Mouse (Mus musculus) liver, postnatal 0 days (tissue): ENCODE data around the gene Celf2. TPM values are rescaled to one million over a fixed set of nuclear protein-coding genes. Genes with fewer than 3 reads are reported as not detected.
A peak's percentile ranks its signal among the peaks of the same experiment; 100 is the strongest.

Experiments used
- ATAC-seq: fragments of 200-750 bp; cut with Nextera tagmentation; 2 replicates; pipeline ENCODE4 v1.8.0; 2017; ENCODE audit warnings: mild to moderate bottlenecking, moderate library complexity
- DNase-seq: peaks from one replicate; pipeline ENCODE4 v3.0.0-alpha.2; 2016
- H3K27ac ChIP-seq: fragments of 300-500 bp; sonication (generic); 2 replicates; pipeline ENCODE4 v1.5.1; 2014; ENCODE audit warnings: antibody characterized with exemption, moderate library complexity, mild to moderate bottlenecking, low read depth
- H3K27me3 ChIP-seq: fragments of 300-500 bp; sonication (generic); 2 replicates; pipeline ENCODE4 v1.6.1; 2014; ENCODE audit warnings: low read length, control low read depth, mixed read lengths; ENCODE audit not compliant: insufficient read depth
- H3K36me3 ChIP-seq: fragments of 300-500 bp; sonication (generic); replicated peaks from 2 replicates; pipeline ENCODE4 v1.6.1; 2014; ENCODE audit warnings: mild to moderate bottlenecking, control low read depth, low read length, moderate library complexity, mixed read lengths; ENCODE audit not compliant: insufficient read depth
- H3K4me1 ChIP-seq: fragments of 300-500 bp; sonication (generic); 2 replicates; pipeline ENCODE4 v1.6.1; 2014; ENCODE audit warnings: antibody characterized with exemption, mild to moderate bottlenecking, control low read depth; ENCODE audit not compliant: insufficient read depth
- H3K4me2 ChIP-seq: fragments of 300-500 bp; sonication (generic); 2 replicates; pipeline ENCODE4 v1.6.1; 2014; ENCODE audit warnings: low read depth, mild to moderate bottlenecking, low read length, moderate library complexity, mixed read lengths
- H3K4me3 ChIP-seq: fragments of 300-500 bp; sonication (generic); 2 replicates; pipeline ENCODE4 v1.5.1; 2014; ENCODE audit warnings: low read depth, low read length
- H3K9ac ChIP-seq: fragments of 300-500 bp; sonication (generic); replicated peaks from 2 replicates; pipeline ENCODE4 v1.6.1; 2014; ENCODE audit warnings: mild to moderate bottlenecking, moderate library complexity
- H3K9me3 ChIP-seq: fragments of 300-500 bp; sonication (generic); 2 replicates; pipeline ENCODE4 v1.6.1; 2016; ENCODE audit warnings: mild to moderate bottlenecking, control low read depth, low read length, mixed read lengths
- CTCF ChIP-seq: sonication (generic); IDR thresholded peaks from 2 replicates; pipeline ENCODE4 v1.5.1; 2016; ENCODE audit warnings: antibody characterized with exemption, low read depth
- EP300 ChIP-seq: IDR thresholded peaks from 2 replicates; pipeline ENCODE4 v1.6.1; 2016; ENCODE audit warnings: antibody characterized with exemption, low read depth, mild to moderate bottlenecking
- WGBS: fragments of 180-500 bp; shearing (Covaris S2); extraction: QIAGEN DNeasy Blood & Tissue Kit; methylation state at CpG from one replicate; pipeline ENCODE4 v1.1.7; 2014; ENCODE audit not compliant: insufficient replicate concordance; 5-methylcytosine and 5-hydroxymethylcytosine counted together
- polyA plus RNA-seq: library from polyadenylated mRNA; unstranded; fragments of >200 nt; fragmentation: Nextera tagmentation; extraction: Ambion mirVana; gene quantifications from 2 replicates; pipeline ENCODE4 v1.2.1, GENCODE M21; 2015

Gene Celf2
- polyA plus RNA-seq, 1 experiment from 2014 or later, result 13.5 TPM

GRCm38 (mm10) chr2:6794858-6795257, 714.5 kb downstream of the Celf2 start:
- no peak overlapping the region for H3K9ac ChIP-seq
- 69% methylated on average over 7 of the region's 7 CpGs for WGBS
- no peaks in the 10 kb centered on the region for H3K9me3 ChIP-seq
- H3K36me3 ChIP-seq, result no peaks in the 10 kb centered on the region
- H3K27me3 ChIP-seq, result no peaks in the 10 kb centered on the region
- no peak overlapping the region for H3K4me3 ChIP-seq
- no peak overlapping the region for H3K4me2 ChIP-seq
- H3K4me1 ChIP-seq, result no peaks in the 10 kb centered on the region
- ATAC-seq, result no peak
- no peak for TF ChIP-seq EP300
- TF ChIP-seq CTCF, result no peak
- H3K27ac ChIP-seq, result no peak overlapping the region
- no peak for DNase-seq

GRCm38 (mm10) chr2:6790876-6791275, 718.5 kb downstream of the Celf2 start:
- no peak for DNase-seq
- no peak for ATAC-seq
- Histone ChIP-seq H3K9me3 (no peaks in the 10 kb centered on the region), H3K4me2 (no peak overlapping the region), H3K9ac (no peak overlapping the region), H3K4me3 (no peak overlapping the region), H3K27ac (no peak overlapping the region), H3K27me3 (no peaks in the 10 kb centered on the region), H3K36me3 (no peaks in the 10 kb centered on the region), H3K4me1 (no peaks in the 10 kb centered on the region)
- 73% methylated on average over 2 of the region's 2 CpGs for WGBS
- TF ChIP-seq CTCF (no peak), EP300 (no peak)

GRCm38 (mm10) chr2:6786494-6787144, 722.7 kb downstream of the Celf2 start:
- ATAC-seq (no peak), DNase-seq (no peak)
- TF ChIP-seq EP300 (no peak), CTCF (peak; percentile 47)
- H3K9me3 ChIP-seq, result no peaks in the 10 kb centered on the region
- 43% methylated on average over 3 of the region's 3 CpGs for WGBS
- H3K27me3 ChIP-seq, result no peaks in the 10 kb centered on the region
- no peak overlapping the region for H3K4me3 ChIP-seq
- H3K27ac ChIP-seq, result 0 out of 2 replicates have a peak overlapping the region, but pooled peaks have one; percentile 53
- H3K9ac ChIP-seq, result no peak overlapping the region
- no peaks in the 10 kb centered on the region for H3K36me3 ChIP-seq
- no peaks in the 10 kb centered on the region for H3K4me1 ChIP-seq
- no peak overlapping the region for H3K4me2 ChIP-seq

DNA sequence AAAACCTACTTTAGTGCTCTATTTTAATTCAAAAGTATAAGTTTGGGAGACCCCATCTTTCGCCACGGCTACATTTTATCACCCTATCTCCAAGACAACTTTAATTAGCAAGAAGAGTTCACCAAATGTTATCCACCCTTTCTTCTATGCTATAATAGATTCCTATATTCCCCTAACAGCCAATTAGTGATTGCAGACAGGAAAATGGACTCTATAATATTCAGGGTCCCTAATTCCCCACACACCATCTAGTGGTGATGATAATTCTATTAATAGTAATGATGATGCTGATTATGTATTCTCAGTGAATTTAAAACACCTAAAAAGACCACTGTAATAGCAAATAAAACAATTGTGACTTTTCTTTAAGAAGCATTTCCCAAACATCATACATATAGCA, 739.1 kb downstream of the Celf2 start:
- DNase-seq (no peak), ATAC-seq (no peak)
- TF ChIP-seq CTCF (no peak), EP300 (no peak)
- no peak overlapping the region for H3K27ac ChIP-seq
- H3K27me3 ChIP-seq, result no peaks in the 10 kb centered on the region
- no peaks in the 10 kb centered on the region for H3K9me3 ChIP-seq
- no peak overlapping the region for H3K4me3 ChIP-seq
- H3K9ac ChIP-seq, result no peak overlapping the region
- no peaks in the 10 kb centered on the region for H3K4me1 ChIP-seq
- no peak overlapping the region for H3K4me2 ChIP-seq
- 86% methylated on average over 2 of the region's 2 CpGs for WGBS
- no peaks in the 10 kb centered on the region for H3K36me3 ChIP-seq

- Histone ChIP-seq H3K4me1 (no peaks in the 10 kb centered on the region), H3K27ac (no peak overlapping the region), H3K4me2 (no peak overlapping the region), H3K36me3 (no peaks in the 10 kb centered on the region), H3K4me3 (no peak overlapping the region), H3K9me3 (no peaks in the 10 kb centered on the region), H3K27me3 (no peaks in the 10 kb centered on the region), H3K9ac (no peak overlapping the region)
- ATAC-seq (no peak), DNase-seq (peak; percentile 20)
- no peak for TF ChIP-seq EP300
- TF ChIP-seq CTCF, result no peak
- WGBS, result 44% methylated on average over 2 of the region's 2 CpGs
These were observed 747.0 kb downstream of the Celf2 start for GRCm38 (mm10) chr2:6762381-6762780.

DNA sequence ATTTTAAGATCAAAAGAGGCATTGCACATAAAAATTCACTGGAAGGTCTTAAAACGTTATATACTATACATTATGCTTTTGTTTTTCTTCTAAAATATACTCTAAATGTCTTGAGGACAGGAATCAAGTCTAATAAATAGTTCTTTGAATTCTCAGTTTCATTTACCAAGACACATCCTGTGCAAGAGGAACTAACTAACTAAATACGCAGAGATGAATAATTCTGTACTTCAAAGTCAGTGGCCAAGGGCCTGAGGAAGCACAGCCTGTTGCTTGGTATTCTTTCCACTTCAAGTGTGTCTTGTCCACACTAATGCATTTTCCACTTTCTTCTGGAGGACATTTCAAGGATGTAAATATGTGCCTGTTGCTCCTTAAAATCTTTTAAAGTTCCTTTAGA, 766.2 kb downstream of the Celf2 start:
- Histone ChIP-seq H3K27me3 (no peaks in the 10 kb centered on the region), H3K9ac (no peak overlapping the region), H3K36me3 (no peaks in the 10 kb centered on the region), H3K4me2 (no peak overlapping the region), H3K4me1 (no peaks in the 10 kb centered on the region), H3K9me3 (no peaks in the 10 kb centered on the region), H3K4me3 (no peak overlapping the region), H3K27ac (no peak overlapping the region)
- no peak for TF ChIP-seq EP300
- no peak for ATAC-seq
- DNase-seq, result no peak
- WGBS, result 62% methylated on average over 2 of the region's 2 CpGs
